Mouse (Mus musculus) forebrain, embryonic 14.5 days (tissue): Measurements from ENCODE around the gene Atp13a3. TPM values are rescaled to one million over a fixed set of nuclear protein-coding genes. Genes with fewer than 3 reads are reported as not detected.
A peak's percentile ranks its signal among the peaks of the same experiment; 100 is the strongest.
"Not testable (repeated sequence)": the region's sequence is repeated elsewhere in the genome, so short reads cannot be mapped to it uniquely, and the experiment has no call there.

Experiments
- ATAC-seq: fragments of 200-750 bp; cut with Nextera tagmentation; 2 replicates; pipeline ENCODE4 v1.8.0; 2017; ENCODE audit warnings: mild to moderate bottlenecking, moderate library complexity
- DNase-seq: peaks from one replicate; pipeline ENCODE4 v3.0.0-alpha.2; 2015; ENCODE audit warnings: low spot score
- H3K27ac ChIP-seq: fragments of 300-500 bp; sonication (generic); 2 replicates; pipeline ENCODE4 v1.5.1; 2014; ENCODE audit warnings: low read depth, mild to moderate bottlenecking, control low read depth, low read length, moderate library complexity
- H3K27me3 ChIP-seq: fragments of 300-500 bp; sonication (generic); replicated peaks from 2 replicates; pipeline ENCODE4 v1.6.1; 2014; ENCODE audit warnings: low read length, control low read depth, mixed read lengths; ENCODE audit not compliant: control insufficient read depth, insufficient read depth
- H3K36me3 ChIP-seq: fragments of 300-500 bp; sonication (generic); 2 replicates; pipeline ENCODE4 v1.6.1; 2014; ENCODE audit warnings: low read length, control low read depth; ENCODE audit not compliant: control insufficient read depth, insufficient read depth
- H3K4me1 ChIP-seq: fragments of 300-500 bp; sonication (generic); 2 replicates; pipeline ENCODE4 v1.6.1; 2014; ENCODE audit warnings: antibody characterized with exemption, low read length, control low read depth; ENCODE audit not compliant: control insufficient read depth, insufficient read depth
- H3K4me2 ChIP-seq: fragments of 300-500 bp; sonication (generic); 2 replicates; pipeline ENCODE4 v1.6.1; 2014; ENCODE audit warnings: mild to moderate bottlenecking, control low read depth, low read length
- H3K4me3 ChIP-seq: fragments of 300-500 bp; sonication (generic); 2 replicates; pipeline ENCODE4 v1.5.1; 2014; ENCODE audit warnings: low read depth, low read length, control low read depth
- H3K9ac ChIP-seq: fragments of 300-500 bp; sonication (generic); 2 replicates; pipeline ENCODE4 v1.6.1; 2014; ENCODE audit warnings: mild to moderate bottlenecking, low read length, control low read depth, moderate library complexity
- H3K9me3 ChIP-seq: fragments of 300-500 bp; sonication (generic); replicated peaks from 2 replicates; pipeline ENCODE4 v1.6.1; 2016; ENCODE audit warnings: low read length, control low read depth, mixed read lengths; ENCODE audit not compliant: control insufficient read depth
- WGBS: fragments of 180-500 bp; shearing (Covaris S2); extraction: QIAGEN DNeasy Blood & Tissue Kit; methylation state at CpG from one replicate; pipeline ENCODE4 v1.1.7; 2014; 5-methylcytosine and 5-hydroxymethylcytosine counted together
- polyA plus RNA-seq: library from polyadenylated mRNA; unstranded; fragments of >200 nt; fragmentation: Nextera tagmentation; extraction: Ambion mirVana; gene quantifications from 2 replicates; pipeline ENCODE4 v1.2.1, GENCODE M21; 2014

The Atp13a3 gene
- polyA plus RNA-seq, 1 experiment from 2014 or later, result 7.3 TPM

DNA sequence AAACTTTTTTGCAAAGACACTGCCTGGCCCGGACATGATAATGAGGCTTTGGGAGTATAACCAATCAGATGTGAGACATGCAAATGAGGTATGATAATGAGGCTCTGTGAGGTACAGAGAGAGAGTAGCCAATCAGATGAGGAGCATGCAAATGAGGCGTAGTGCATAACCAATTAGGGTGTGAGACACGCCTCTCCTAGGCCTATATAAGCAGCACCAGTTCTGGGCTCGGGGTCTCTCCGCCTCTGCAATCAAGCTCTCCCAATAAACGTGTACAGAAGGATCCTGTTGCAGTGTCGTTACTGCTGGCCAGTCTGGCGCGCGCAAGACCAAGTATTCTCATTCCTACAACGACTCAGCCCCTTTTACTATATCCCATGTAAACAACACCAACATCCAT is 52.3 kb downstream of the Atp13a3 start:
- not testable (repeated sequence) for H3K9me3 ChIP-seq, H3K9ac ChIP-seq, H3K27ac ChIP-seq, H3K4me1 ChIP-seq, ATAC-seq, H3K4me2 ChIP-seq, DNase-seq, H3K27me3 ChIP-seq, H3K4me3 ChIP-seq
- WGBS, result 90% methylated on average over 11 of the region's 11 CpGs
- peaks cover 24% of the 10 kb centered on the region for H3K36me3 ChIP-seq

DNA sequence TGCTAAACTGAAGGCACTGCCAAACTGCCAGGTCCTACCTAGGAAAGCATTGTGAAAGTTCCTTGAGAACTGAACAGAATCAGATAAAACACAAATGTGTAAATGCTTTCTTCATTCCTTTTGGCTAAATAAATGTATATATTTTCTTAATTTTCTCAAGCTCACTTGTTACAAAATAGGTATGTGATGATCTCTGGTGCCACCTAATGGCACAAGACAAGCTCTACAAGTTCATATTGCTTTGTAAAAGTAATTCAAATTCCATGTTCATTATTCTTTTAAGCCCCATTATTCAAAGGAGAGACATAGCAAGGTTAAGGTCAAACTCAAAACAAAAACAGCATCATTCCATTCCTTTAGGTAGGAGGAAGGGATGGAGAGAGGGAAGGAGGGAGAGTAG is 91.5 kb downstream of the Atp13a3 start:
- Histone ChIP-seq H3K36me3 (peaks cover 6% of the 10 kb centered on the region; the same call in 1 of the 2 replicates), H3K9me3 (no peaks in the 10 kb centered on the region), H3K4me2 (no peak overlapping the region), H3K9ac (no peak overlapping the region), H3K27me3 (peaks cover 16% of the 10 kb centered on the region), H3K4me3 (no peak overlapping the region), H3K4me1 (peaks cover 4% of the 10 kb centered on the region), H3K27ac (no peak overlapping the region)
- ATAC-seq (no peak), DNase-seq (peak; percentile 76)

DNA sequence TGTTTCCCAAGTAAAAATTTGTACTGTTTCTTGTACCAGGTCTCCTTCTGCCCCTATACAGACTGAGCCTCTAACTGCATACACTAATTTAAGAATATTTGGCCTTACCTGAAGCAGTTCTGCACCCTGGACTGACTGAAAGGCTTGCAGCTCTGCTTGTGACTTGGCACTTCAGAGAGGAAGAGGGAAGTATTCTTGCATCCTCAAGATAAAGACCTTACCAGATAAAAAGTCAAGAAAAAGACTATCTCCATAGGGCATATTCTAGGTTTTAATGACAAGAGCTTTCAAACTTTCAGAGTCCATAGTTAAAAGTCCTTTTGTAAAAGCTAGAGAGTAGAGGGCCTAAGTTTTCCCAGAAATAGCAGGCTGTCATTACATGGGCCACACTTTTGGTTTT is 95.1 kb downstream of the Atp13a3 start, which contains the start of gene Gp5:
Gp5 (minus strand) TSS at position 133 of the 400 bp plus-strand sequence.
- peaks cover 43% of the 10 kb centered on the region for H3K27me3 ChIP-seq
- H3K4me3 ChIP-seq, result peak within 1 kb of the TSS; percentile 60
- peaks cover 5% of the 10 kb centered on the region; the same call in 1 of the 2 replicates for H3K36me3 ChIP-seq
- H3K9ac ChIP-seq, result peak within 1 kb of the TSS; percentile 65
- peak within 1 kb of the TSS; percentile 99 for H3K4me2 ChIP-seq
- ATAC-seq, result no peak
- no peak within 1 kb of the TSS for H3K27ac ChIP-seq
- H3K4me1 ChIP-seq, result peaks cover 13% of the 10 kb centered on the region
- H3K9me3 ChIP-seq, result no peaks in the 10 kb centered on the region
- DNase-seq, result no peak

DNA sequence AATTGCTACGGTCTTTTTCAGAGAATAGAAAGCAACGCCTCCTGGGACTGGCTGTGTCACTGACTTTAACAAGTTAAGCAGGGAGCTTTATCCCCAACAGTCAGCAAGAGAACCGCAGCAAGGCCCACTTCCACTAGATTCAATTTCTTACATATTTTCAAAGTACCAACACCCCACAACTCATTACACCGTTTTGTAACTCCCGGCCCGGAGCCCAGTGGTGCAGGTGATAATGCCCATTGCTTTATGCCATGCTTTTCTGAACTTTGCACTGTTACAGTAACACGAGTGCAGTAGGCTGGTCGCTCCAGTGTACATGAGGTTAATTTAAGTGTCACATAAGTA is 95.6 kb downstream of the Atp13a3 start:
- 52% methylated on average over 8 of the region's 8 CpGs for WGBS
- Histone ChIP-seq H3K4me1 (peaks cover 13% of the 10 kb centered on the region), H3K9me3 (no peaks in the 10 kb centered on the region), H3K36me3 (peaks cover 2% of the 10 kb centered on the region; the same call in 1 of the 2 replicates), H3K4me3 (no peak overlapping the region), H3K4me2 (no peak overlapping the region), H3K27ac (no peak overlapping the region), H3K9ac (no peak overlapping the region), H3K27me3 (peaks cover 45% of the 10 kb centered on the region)
- no peak for DNase-seq
- no peak for ATAC-seq

DNA sequence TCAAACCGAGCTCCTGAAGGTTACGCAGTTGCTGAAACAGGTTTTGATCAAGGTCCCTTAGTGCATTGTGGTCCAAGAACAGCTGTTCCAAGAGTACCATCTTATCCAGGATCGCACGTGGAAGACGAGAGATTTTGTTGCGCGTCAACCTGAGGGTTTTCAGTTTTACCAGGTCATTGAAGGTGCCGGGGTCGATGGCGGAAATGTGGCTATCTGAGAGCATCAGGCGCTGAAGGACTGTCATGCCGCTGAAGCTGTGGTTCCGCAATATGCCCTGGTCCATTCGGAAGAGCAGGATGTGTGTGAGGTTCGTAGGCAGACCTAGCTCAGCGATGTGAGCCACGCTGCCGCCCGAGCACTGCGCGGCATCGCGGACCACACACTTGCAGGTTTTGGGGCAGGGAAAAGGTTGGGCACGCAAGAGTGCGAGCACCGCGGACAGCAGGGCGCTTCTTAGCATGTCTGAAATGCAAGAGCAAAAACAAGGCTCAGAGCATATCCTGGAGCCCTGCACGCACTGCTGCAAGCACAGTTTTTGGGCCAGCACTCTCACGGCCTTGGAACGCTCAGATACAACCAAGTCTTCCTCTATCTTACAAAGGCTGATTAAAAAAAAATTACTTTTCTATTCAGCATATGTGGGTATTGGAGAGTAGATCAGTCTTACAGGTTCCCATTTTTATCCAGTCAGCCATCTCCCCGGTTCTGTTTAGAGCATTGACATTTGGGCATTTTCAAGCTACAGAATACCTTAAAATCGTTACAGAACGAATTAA is 96.2 kb downstream of the Atp13a3 start:
- Histone ChIP-seq H3K4me2 (peak overlapping the region; percentile 99), H3K4me1 (peaks cover 13% of the 10 kb centered on the region), H3K36me3 (0 out of 2 replicates have a peak, but pooled peaks cover 2% of the 10 kb centered on the region), H3K27me3 (peaks cover 45% of the 10 kb centered on the region), H3K9me3 (no peaks in the 10 kb centered on the region), H3K27ac (no peak overlapping the region), H3K9ac (peak overlapping the region; percentile 65), H3K4me3 (peak overlapping the region; percentile 60)
- DNase-seq (peak; percentile 22), ATAC-seq (no peak)
- 6% methylated on average over 34 of the region's 34 CpGs for WGBS

DNA sequence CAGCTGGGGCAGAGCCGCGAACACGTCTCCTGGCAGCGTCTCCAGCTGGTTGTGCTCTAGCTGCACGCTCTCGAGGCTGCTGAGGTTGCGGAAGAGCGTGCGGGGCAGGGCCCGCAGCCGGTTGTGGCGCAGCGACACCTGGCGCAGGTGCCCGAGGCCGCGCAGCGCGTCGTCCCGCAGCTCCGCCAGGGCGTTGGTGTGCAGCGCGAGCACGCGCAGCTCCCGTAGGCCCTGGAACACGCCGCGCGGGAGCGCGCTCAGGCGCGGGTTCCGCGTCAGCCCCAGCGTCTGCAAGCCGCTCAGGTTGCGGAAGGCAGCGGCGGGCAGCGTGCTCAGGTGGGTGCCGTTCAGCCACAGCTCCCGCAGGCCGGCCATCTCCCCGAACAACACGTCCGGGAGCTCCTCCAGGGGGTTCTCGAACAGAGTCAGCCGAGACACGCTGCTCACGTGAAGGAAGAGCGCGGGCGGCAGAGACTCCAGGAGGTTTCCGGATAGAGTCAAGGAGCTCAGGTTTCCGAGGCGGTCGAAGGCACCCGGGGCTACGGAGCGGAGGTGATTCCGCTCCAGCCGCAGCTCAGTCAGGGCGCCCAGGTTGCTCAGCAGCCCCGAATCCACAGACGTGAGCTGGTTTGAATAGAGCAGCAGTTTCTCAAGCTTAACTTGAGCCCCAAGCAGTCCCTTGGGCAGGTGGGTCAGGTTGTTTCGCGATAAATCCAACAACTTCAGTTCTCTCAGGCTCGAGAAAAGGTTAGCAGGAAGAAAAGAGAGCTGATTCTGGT is 97.0 kb downstream of the Atp13a3 start:
- no peak overlapping the region for H3K27ac ChIP-seq
- peaks cover 45% of the 10 kb centered on the region for H3K27me3 ChIP-seq

DNA sequence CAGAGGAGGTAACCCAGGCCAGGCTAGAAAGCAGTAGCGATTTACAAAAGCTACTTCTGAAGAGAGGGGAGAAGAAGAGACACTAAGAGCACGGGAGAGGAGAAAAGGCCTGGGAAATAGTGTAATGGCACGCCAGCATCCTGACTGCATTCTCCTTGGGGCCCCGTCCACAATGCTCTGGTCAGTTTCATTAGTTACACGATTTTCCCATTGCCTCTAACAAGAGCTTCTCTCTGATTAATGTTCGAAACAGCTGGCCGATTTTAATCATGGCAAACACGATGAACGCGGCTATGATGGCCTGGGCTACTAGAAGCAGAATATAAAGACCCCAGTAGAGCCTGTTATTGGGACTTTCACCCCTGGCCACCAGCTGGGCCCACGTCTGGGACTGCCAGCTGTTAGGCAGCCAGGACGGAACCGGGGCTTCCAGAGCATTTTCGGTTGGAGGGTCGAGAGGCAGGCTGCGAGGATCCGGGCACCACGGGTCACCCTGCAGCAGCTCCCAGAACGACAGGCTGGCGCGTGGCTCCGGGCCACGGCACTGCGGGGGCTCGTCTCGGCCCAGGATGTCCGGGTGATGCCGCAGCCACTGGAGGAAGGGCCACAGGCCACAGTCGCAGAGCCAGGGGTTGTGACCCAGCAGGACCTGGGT is 97.7 kb downstream of the Atp13a3 start:
- ATAC-seq (peak; percentile 45; the same call in 1 of the 2 replicates), DNase-seq (no peak)
- Histone ChIP-seq H3K9ac (peak overlapping the region; percentile 65), H3K4me3 (peak overlapping the region; percentile 60), H3K9me3 (no peaks in the 10 kb centered on the region), H3K27ac (no peak overlapping the region), H3K27me3 (peaks cover 46% of the 10 kb centered on the region), H3K36me3 (0 out of 2 replicates have a peak, but pooled peaks cover 2% of the 10 kb centered on the region), H3K4me2 (peak overlapping the region; percentile 99), H3K4me1 (peaks cover 13% of the 10 kb centered on the region)
- WGBS, result 15% methylated on average over 29 of the region's 29 CpGs

More for the DNA sequence above, 97.0 kb downstream of the Atp13a3 start:
- Histone ChIP-seq H3K9me3 (no peaks in the 10 kb centered on the region), H3K36me3 (0 out of 2 replicates have a peak, but pooled peaks cover 2% of the 10 kb centered on the region), H3K4me2 (peak overlapping the region; percentile 99), H3K9ac (peak overlapping the region; percentile 65), H3K4me3 (peak overlapping the region; percentile 60), H3K4me1 (peaks cover 13% of the 10 kb centered on the region)
- ATAC-seq, result peak; percentile 68; the same call in 1 of the 2 replicates
- WGBS, result under 1% methylated on average over 71 of the region's 72 CpGs
- peak; percentile 81 for DNase-seq

DNA sequence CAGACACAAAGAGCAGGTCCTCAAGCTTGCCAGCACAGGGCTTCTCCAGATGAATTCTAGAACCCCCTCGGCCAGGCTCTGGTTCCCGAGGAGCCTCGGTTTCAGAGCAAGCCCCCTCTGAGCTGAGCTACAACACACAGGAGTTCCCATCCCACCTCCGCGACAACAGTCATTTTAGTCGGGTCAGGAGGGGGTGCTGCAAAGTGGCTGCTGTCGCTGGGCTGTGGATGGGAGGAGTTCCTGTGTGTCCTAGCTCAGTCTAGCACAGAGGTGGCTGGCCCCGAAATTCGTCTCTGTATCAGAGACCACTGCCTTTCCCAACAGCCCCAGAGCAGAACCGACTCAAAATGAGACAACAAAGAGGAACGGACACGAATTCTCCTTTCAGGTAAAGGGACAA is 98.5 kb downstream of the Atp13a3 start:
- DNase-seq, result no peak
- 56% methylated on average over 12 of the region's 12 CpGs for WGBS

More for the DNA sequence above, 98.5 kb downstream of the Atp13a3 start:
- no peak overlapping the region for H3K27ac ChIP-seq
- H3K4me1 ChIP-seq, result peaks cover 13% of the 10 kb centered on the region
- no peak overlapping the region for H3K9ac ChIP-seq
- no peaks in the 10 kb centered on the region for H3K9me3 ChIP-seq
- H3K27me3 ChIP-seq, result peaks cover 48% of the 10 kb centered on the region
- 0 out of 2 replicates have a peak, but pooled peaks cover 2% of the 10 kb centered on the region for H3K36me3 ChIP-seq
- no peak overlapping the region for H3K4me3 ChIP-seq
- H3K4me2 ChIP-seq, result no peak overlapping the region
- ATAC-seq, result no peak
